In genomic region chrX:152178843-152179545, GRCm38 (mm10) we compare ENCODE assay signal across 8 mouse cellular contexts. TPM values are rescaled to one million over a fixed set of nuclear protein-coding genes. Genes with fewer than 3 reads are reported as not detected.
DNase-seq lines count a peak whose midpoint lies in the region; ATAC-seq and TF ChIP-seq lines count a peak whose summit lies in the region.

No protein-coding gene starts in this region.

- 62% methylated on average over 7 of the region's 8 CpGs for WGBS in forebrain, embryonic 11.5 days
- WGBS in forebrain, embryonic 10.5 days = 61% methylated on average over 8 of the region's 8 CpGs
- 62% methylated on average over 8 of the region's 8 CpGs for WGBS in intestine, embryonic 15.5 days
- 56% methylated on average over 7 of the region's 8 CpGs for WGBS in liver, embryonic 15.5 days (ENCODE audit: insufficient replicate concordance)
- 21% methylated on average over 8 of the region's 8 CpGs for WGBS in small intestine, adult 2 months

- no peak for TF ChIP-seq CTCF in small intestine, adult 2 months (IDR thresholded peaks at IDR 0.05; ENCODE audit: extremely low read depth, insufficient read length, insufficient replicate concordance, low read depth, low read length)

- no peak overlapping the region for H3K9ac ChIP-seq in forebrain, embryonic 11.5 days (ENCODE audit: low read length)
- no peak overlapping the region for H3K9ac ChIP-seq in intestine, embryonic 15.5 days
- H3K9ac ChIP-seq in liver, embryonic 15.5 days = no peak overlapping the region

- TF ChIP-seq POLR2A in small intestine, adult 2 months (IDR thresholded peaks at IDR 0.05; ENCODE audit: low read depth, low read length) = no peak

- ATAC-seq in forebrain, embryonic 11.5 days (replicated peaks; ENCODE audit: low FRiP score) = peak; percentile 64; the same call in 1 of the 2 replicates
- ATAC-seq in intestine, embryonic 15.5 days = peak; percentile 84
- peak; percentile 40; the same call in 1 of the 2 replicates for ATAC-seq in liver, embryonic 15.5 days (ENCODE audit: insufficient read depth)

- H3K27ac ChIP-seq in forebrain, embryonic 11.5 days (ENCODE audit: low read depth, low read length) = no peak overlapping the region
- no peak overlapping the region for H3K27ac ChIP-seq in forebrain, embryonic 10.5 days
- H3K27ac ChIP-seq in intestine, embryonic 15.5 days = peak overlapping the region; percentile 7; the same call in 1 of the 2 replicates
- 0 out of 2 replicates have a peak overlapping the region, but pooled peaks have one; percentile 3 for H3K27ac ChIP-seq in liver, embryonic 15.5 days (replicated peaks)
- peak overlapping the region; percentile 71; the same call in 1 of the 2 replicates for H3K27ac ChIP-seq in small intestine, adult 2 months (ENCODE audit: insufficient read depth, low read depth, low read length)

- no peaks in the 10 kb centered on the region for H3K36me3 ChIP-seq in forebrain, embryonic 11.5 days (ENCODE audit: control insufficient read depth, insufficient read depth, low read length)
- no peaks in the 10 kb centered on the region for H3K36me3 ChIP-seq in forebrain, embryonic 10.5 days (replicated peaks)
- no peaks in the 10 kb centered on the region for H3K36me3 ChIP-seq in intestine, embryonic 15.5 days
- H3K36me3 ChIP-seq in liver, embryonic 15.5 days (replicated peaks) = no peaks in the 10 kb centered on the region
- no peaks in the 10 kb centered on the region for H3K36me3 ChIP-seq in small intestine, adult 2 months (ENCODE audit: control insufficient read depth, insufficient read depth, low read length)

- H3K27me3 ChIP-seq in forebrain, embryonic 11.5 days (ENCODE audit: control insufficient read depth, insufficient read depth, low read length) = peaks cover 31% of the 10 kb centered on the region
- peaks cover 94% of the 10 kb centered on the region for H3K27me3 ChIP-seq in forebrain, embryonic 10.5 days (ENCODE audit: poor library complexity, severe bottlenecking)
- H3K27me3 ChIP-seq in intestine, embryonic 15.5 days (replicated peaks) = no peaks in the 10 kb centered on the region; the same call in none of the 2 replicates
- peaks cover 6% of the 10 kb centered on the region; the same call in 1 of the 2 replicates for H3K27me3 ChIP-seq in liver, embryonic 15.5 days
- H3K27me3 ChIP-seq in small intestine, adult 2 months (ENCODE audit: control insufficient read depth, insufficient read depth, low read length) = no peaks in the 10 kb centered on the region

- H3K4me2 ChIP-seq in forebrain, embryonic 11.5 days (ENCODE audit: low read depth, low read length, severe bottlenecking) = no peak overlapping the region
- H3K4me2 ChIP-seq in intestine, embryonic 15.5 days (replicated peaks) = peak overlapping the region; percentile 54
- peak overlapping the region; percentile 38 for H3K4me2 ChIP-seq in liver, embryonic 15.5 days

- H3K4me1 ChIP-seq in forebrain, embryonic 11.5 days (replicated peaks; ENCODE audit: control insufficient read depth, insufficient read depth, low read length) = no peaks in the 10 kb centered on the region
- H3K4me1 ChIP-seq in forebrain, embryonic 10.5 days = peaks cover 10% of the 10 kb centered on the region; the same call in 1 of the 2 replicates
- H3K4me1 ChIP-seq in intestine, embryonic 15.5 days (replicated peaks) = no peaks in the 10 kb centered on the region
- no peaks in the 10 kb centered on the region for H3K4me1 ChIP-seq in liver, embryonic 15.5 days (replicated peaks)
- H3K4me1 ChIP-seq in small intestine, adult 2 months (ENCODE audit: control insufficient read depth, insufficient read depth, insufficient read length, low read length) = no peaks in the 10 kb centered on the region

- H3K9me3 ChIP-seq in forebrain, embryonic 11.5 days (ENCODE audit: control insufficient read depth, low read length) = no peaks in the 10 kb centered on the region
- no peaks in the 10 kb centered on the region for H3K9me3 ChIP-seq in forebrain, embryonic 10.5 days
- no peaks in the 10 kb centered on the region for H3K9me3 ChIP-seq in intestine, embryonic 15.5 days
- H3K9me3 ChIP-seq in liver, embryonic 15.5 days (replicated peaks) = no peaks in the 10 kb centered on the region

- no peak overlapping the region for H3K4me3 ChIP-seq in forebrain, embryonic 11.5 days (ENCODE audit: low read depth, low read length)
- no peak overlapping the region; the same call in 1 of the 2 replicates for H3K4me3 ChIP-seq in forebrain, embryonic 10.5 days
- peak overlapping the region; percentile 35 for H3K4me3 ChIP-seq in intestine, embryonic 15.5 days (replicated peaks)
- H3K4me3 ChIP-seq in liver, embryonic 15.5 days (replicated peaks) = peak overlapping the region; percentile 32
- H3K4me3 ChIP-seq in small intestine, adult 2 months (ENCODE audit: low read depth, low read length) = peak overlapping the region; percentile 93

- peak; percentile 53 for DNase-seq in forebrain, embryonic 11.5 days (ENCODE audit: low spot score)
- no peak for DNase-seq in forebrain, embryonic 10.5 days (ENCODE audit: extremely low spot score, low spot score)
- peak; percentile 52 for DNase-seq in cerebellum, adult 8-10 months
- peak; percentile 74 for DNase-seq in gastrocnemius, postnatal 25 days
- DNase-seq in thymus, adult 18-20 months = no peak

RNA-seq across cellular contexts. Expression of gene Iqsec2, which starts 34.9 kb away (rescaled TPM):
- 1.5 and 2.1 TPM in 2 replicates for polyA plus RNA-seq in forebrain, embryonic 11.5 days (2014; fragmentation: Nextera tagmentation; extraction: Ambion mirVana)
- polyA plus RNA-seq in forebrain, embryonic 10.5 days (2016; fragmentation: Nextera tagmentation; extraction: Ambion mirVana) = 1.3 and 1.4 TPM in 2 replicates
- total RNA-seq in gastrocnemius, postnatal 25 days (2021) = 10 to 100 TPM; 23.1 to 28.2 TPM
- polyA plus RNA-seq in intestine, embryonic 15.5 days (2015; fragmentation: Nextera tagmentation; extraction: Ambion mirVana) = 2.7 and 3.3 TPM in 2 replicates
- 1.2 and 1.3 TPM in 2 replicates for polyA plus RNA-seq in liver, embryonic 15.5 days (2015; fragmentation: Nextera tagmentation; extraction: Ambion mirVana)
- polyA plus RNA-seq in small intestine, adult 2 months (2012; rRNA removed) = 9.2 and 16.1 TPM in 2 replicates

RNA-seq across cellular contexts. Expression of gene Kdm5c, which starts 53.8 kb away (rescaled TPM):
- 46.3 and 46.6 TPM in 2 replicates for polyA plus RNA-seq in forebrain, embryonic 11.5 days (2014; fragmentation: Nextera tagmentation; extraction: Ambion mirVana)
- 66.7 and 69.3 TPM in 2 replicates for polyA plus RNA-seq in forebrain, embryonic 10.5 days (2016; fragmentation: Nextera tagmentation; extraction: Ambion mirVana)
- 10 to 100 TPM; 16.8 to 26.9 TPM for total RNA-seq in gastrocnemius, postnatal 25 days (2021)
- 33.2 and 37.1 TPM in 2 replicates for polyA plus RNA-seq in intestine, embryonic 15.5 days (2015; fragmentation: Nextera tagmentation; extraction: Ambion mirVana)
- 19.6 and 24.4 TPM in 2 replicates for polyA plus RNA-seq in liver, embryonic 15.5 days (2015; fragmentation: Nextera tagmentation; extraction: Ambion mirVana)
- 48.5 and 57.5 TPM in 2 replicates for polyA plus RNA-seq in small intestine, adult 2 months (2012; rRNA removed)

Comparison
In these comparisons a context has a peak if more than half of its experiments do, and no peak if none do; other contexts are left out.
1. DNase-seq: peak in forebrain, embryonic 11.5 days (single experiment), cerebellum, adult 8-10 months (single experiment) and gastrocnemius, postnatal 25 days (single experiment); none in forebrain, embryonic 10.5 days (single experiment) and thymus, adult 18-20 months (0 of 2).
2. H3K27ac ChIP-seq: peak in intestine, embryonic 15.5 days (single experiment), liver, embryonic 15.5 days (single experiment) and small intestine, adult 2 months (single experiment); none in forebrain, embryonic 11.5 days (single experiment) and forebrain, embryonic 10.5 days (single experiment).
3. H3K4me3 ChIP-seq: peak in intestine, embryonic 15.5 days (single experiment), liver, embryonic 15.5 days (single experiment) and small intestine, adult 2 months (single experiment); none in forebrain, embryonic 11.5 days (single experiment) and forebrain, embryonic 10.5 days (single experiment).
4. Peak in every context shown above with its lines, with median percentiles within 50 percentile points of each other: ATAC-seq.